Mouse (Mus musculus): Measurements from ENCODE around the gene Fam57b.

Gene Fam57b

GRCm38 (mm10) chr7:126823940-126824339 is 26.5 kb downstream of the Fam57b start:
- in situ Hi-C loops (cut with MboI, MseI): no loop called here

DNA sequence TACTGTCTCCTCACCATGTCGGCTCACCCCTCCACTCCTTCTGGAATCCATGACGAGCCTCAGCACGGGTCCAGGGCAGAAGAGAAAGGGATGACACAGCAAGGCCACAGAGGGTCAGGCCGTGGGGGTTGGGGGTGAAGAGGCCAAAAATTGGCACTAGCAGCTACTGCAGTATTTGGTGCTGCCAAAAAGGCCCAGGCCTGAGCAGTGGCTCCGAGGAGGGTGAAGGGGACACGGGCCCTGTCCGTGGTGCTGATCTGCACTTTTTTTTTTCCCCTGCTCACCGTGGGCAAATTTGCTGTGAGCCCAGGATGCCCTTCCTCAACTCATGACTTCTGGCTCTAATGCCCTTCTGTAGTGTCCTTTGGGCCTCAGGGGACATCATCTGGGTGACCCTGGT is 27.9 kb downstream of the Fam57b start:
- in situ Hi-C loops (cut with MboI, MseI): loop anchor here (25.0 kb wide), 1 partner anchor 137 kb away; the partner anchor contains the start of gene Sez6l2

GRCm38 (mm10) chr7:126825952-126826351 is 28.5 kb downstream of the Fam57b start:
- in situ Hi-C loops (cut with MboI, MseI): loop anchor here (25.0 kb wide), 1 partner anchor 136 kb away; the partner anchor contains the start of gene Sez6l2

DNA sequence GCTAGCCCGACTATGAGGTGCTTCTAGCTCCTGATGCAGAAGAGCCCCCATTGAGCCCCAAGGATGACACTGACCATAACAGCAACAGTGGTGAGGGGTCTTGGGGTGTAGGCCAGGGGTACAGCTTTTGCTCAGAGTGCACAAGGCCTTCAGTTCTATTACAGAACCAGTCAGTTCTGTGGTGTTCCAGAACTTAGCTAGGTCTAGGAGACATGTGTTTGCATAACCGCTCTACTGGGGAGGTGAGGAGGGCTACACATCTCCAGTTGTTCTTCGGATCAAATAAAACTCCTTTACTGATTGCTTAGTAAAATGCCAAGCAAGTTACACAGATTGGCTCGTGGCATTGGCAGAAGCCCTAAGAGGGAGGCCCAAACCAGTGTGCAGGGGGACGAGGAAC is 34.1 kb downstream of the Fam57b start, which contains the start of gene 4930451I11Rik:
Gene 4930451I11Rik (minus strand): TSS at position 101 of the 400 bp plus-strand sequence.
- in situ Hi-C loops (cut with MboI, MseI): loop anchor here (25.0 kb wide), 1 partner anchor 131 kb away; the partner anchor contains the start of gene Sez6l2

GRCm38 (mm10) chr7:126832036-126832598 is 34.6 kb downstream of the Fam57b start:
- in situ Hi-C loops (cut with MboI, MseI): loop anchor here (25.0 kb wide), 1 partner anchor 130 kb away; the partner anchor contains the start of gene Sez6l2

DNA sequence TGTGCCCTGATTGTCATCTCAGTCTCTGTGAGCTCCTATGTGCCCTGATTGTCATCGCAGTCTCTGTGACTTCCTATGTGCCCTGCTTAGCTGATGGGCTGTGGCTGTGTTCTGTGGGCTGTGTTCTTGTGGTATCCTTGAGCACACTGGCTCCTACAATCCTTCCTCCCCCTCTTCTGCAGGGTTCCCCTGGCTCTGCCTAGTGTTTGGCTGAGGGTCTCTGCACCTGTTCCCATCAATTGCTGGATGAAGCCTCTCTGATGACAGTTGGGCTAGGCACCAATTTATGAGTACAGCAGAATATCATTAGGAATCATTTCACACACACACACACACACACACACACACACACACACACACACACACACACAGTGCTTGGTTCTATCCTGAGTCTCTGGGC is 35.8 kb downstream of the Fam57b start:
- in situ Hi-C loops (cut with MboI, MseI): loop anchor here (25.0 kb wide), 1 partner anchor 129 kb away; the partner anchor contains the start of gene Sez6l2

- in situ Hi-C loops (cut with MboI, MseI): loop anchor here (25.0 kb wide), 1 partner anchor 119 kb away; the partner anchor contains the start of gene Sez6l2
Measured at GRCm38 (mm10) chr7:126843276-126843675, 45.8 kb downstream of the Fam57b start.

- in situ Hi-C loops (cut with MboI, MseI): loop anchor here (25.0 kb wide), 1 partner anchor 117 kb away; the partner anchor contains the start of gene Sez6l2
Measured at GRCm38 (mm10) chr7:126845516-126845915, 48.0 kb downstream of the Fam57b start.

GRCm38 (mm10) chr7:126847116-126847420 is 49.6 kb downstream of the Fam57b start, which contains the start of gene Doc2a:
Gene Doc2a (plus strand): TSS chr7:126847416.
- in situ Hi-C loops (cut with MboI, MseI): loop anchor here (25.0 kb wide), 1 partner anchor 115 kb away; the partner anchor contains the start of gene Sez6l2

- in situ Hi-C loops (cut with MboI, MseI): loop anchor here (25.0 kb wide), 1 partner anchor 115 kb away; the partner anchor contains the start of gene Sez6l2
Measured at GRCm38 (mm10) chr7:126847421-126848398, 50.2 kb downstream of the Fam57b start.

GRCm38 (mm10) chr7:126848794-126849193 is 51.3 kb downstream of the Fam57b start:
- in situ Hi-C loops (cut with MboI, MseI): loop anchor here (25.0 kb wide), 1 partner anchor 114 kb away; the partner anchor contains the start of gene Sez6l2

- in situ Hi-C loops (cut with MboI, MseI): no loop called here
Measured at GRCm38 (mm10) chr7:126850161-126850560, 52.7 kb downstream of the Fam57b start.

DNA sequence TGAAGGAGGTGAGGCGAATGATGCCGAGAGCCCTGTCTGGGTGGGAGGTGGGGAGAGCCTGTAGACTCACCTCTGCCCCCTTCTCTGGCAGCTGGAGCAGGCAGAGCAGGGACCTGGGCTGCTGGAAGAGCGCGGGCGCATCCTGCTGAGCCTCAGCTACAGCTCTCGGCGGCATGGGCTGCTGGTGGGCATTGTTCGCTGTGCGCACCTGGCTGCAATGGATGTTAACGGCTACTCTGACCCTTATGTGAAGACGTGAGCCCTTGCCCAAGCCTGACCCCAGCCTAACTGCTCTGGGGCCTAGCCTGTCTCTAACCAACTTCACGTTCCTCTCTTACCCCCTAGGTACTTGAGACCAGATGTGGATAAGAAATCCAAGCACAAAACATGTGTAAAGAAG is 53.7 kb downstream of the Fam57b start:
- in situ Hi-C loops (cut with MboI, MseI): no loop called here

GRCm38 (mm10) chr7:126853454-126853853 is 56.0 kb downstream of the Fam57b start:
- in situ Hi-C loops (cut with MboI, MseI): no loop called here

- in situ Hi-C loops (cut with MboI, MseI): no loop called here
Measured at GRCm38 (mm10) chr7:126855641-126856040, 58.2 kb downstream of the Fam57b start.

DNA sequence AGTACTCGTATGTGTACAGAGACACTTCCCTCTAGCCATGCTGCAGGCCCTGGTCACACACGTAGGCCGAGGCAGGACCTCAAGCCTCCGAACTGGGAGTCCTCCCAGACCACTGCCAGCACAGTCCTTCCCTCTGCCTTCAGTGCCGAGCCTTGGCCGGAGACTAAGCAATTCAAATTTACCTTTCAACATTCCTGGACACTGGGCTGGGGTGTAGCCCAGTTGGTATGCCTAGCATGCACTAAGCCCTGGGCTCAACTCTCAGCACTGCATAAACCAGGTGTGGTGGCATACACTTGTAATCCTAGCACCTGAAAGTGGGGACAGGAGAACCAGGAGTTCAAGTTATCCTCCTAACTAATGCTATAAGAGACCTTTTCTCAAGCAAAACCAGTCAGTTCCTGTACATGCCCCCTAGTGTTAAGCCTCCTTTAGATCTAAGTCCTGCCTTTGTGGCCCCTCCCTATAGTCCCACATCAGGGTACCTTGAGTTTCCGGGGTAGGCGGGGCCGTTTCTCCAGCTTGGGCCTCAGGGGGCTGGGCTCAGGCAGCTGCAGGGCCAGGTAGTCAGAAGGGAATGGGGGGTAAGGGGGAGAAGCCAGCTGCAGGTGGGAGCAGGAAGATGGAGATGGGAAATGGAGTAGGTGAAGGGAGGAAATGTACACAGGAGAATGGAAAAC is 59.4 kb downstream of the Fam57b start:
- in situ Hi-C loops (cut with MboI, MseI): no loop called here

DNA sequence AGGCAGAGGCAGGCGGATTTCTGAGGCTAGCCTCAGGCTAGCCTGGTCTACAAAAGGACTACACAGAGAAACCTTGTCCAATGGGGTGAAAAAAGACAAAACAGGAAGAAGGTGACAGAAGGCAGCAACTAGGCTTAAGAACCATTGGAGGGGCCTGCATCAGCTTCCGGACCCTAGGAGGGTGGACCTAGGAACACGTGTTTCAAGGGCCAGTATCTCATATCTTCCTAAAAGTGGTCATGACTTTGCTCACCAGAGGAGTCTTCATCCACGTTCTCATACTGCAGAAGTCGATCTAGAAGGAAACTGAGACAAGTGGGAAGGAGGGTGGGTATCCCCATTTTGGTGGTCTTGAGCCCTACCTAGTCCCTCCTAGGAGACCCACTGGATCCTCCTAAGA is 63.5 kb downstream of the Fam57b start:
- in situ Hi-C loops (cut with MboI, MseI): loop anchor here (10.0 kb wide), 1 partner anchor 564 kb away; the partner anchor contains the start of gene Zfp688

DNA sequence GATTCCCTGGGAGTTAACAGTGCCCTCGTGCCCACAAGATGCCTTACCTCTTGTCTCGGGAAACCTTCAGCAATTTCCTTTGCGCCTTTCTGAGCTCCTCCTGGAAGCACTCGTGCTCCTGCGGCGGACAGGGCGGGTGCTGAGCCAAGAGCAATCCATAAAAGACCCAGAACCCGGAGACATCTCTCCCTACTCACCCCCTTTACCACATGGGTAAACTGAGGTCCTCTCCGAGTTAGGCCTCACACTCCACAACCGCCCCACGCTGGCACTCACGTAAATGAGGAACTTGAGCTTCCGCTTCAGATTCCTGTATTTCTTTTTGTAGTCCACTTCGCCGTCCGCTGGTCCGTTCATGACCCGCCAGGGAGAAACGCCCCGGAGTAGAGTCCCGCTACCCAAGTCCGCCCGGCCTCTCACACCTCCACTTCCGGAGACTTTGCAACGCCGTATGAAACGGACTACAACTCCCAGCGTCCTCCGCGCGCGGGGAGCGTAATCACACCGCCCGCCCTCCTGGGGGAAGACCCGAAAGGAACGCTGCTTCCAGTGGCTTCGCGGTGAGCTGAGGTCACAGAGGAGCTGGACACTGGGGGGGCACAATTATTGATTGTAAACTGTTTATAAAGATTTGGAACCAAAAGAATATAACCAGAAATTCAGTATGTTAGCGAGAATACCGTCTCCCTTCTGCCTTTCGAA is 64.1 kb downstream of the Fam57b start, which contains the start of gene Hirip3:
Gene Hirip3 (plus strand): TSS at position 544 of the 702 bp plus-strand sequence.
- in situ Hi-C loops (cut with MboI, MseI): loop anchor here (10.0 kb wide), 1 partner anchor 563 kb away; the partner anchor contains the start of gene Zfp688

DNA sequence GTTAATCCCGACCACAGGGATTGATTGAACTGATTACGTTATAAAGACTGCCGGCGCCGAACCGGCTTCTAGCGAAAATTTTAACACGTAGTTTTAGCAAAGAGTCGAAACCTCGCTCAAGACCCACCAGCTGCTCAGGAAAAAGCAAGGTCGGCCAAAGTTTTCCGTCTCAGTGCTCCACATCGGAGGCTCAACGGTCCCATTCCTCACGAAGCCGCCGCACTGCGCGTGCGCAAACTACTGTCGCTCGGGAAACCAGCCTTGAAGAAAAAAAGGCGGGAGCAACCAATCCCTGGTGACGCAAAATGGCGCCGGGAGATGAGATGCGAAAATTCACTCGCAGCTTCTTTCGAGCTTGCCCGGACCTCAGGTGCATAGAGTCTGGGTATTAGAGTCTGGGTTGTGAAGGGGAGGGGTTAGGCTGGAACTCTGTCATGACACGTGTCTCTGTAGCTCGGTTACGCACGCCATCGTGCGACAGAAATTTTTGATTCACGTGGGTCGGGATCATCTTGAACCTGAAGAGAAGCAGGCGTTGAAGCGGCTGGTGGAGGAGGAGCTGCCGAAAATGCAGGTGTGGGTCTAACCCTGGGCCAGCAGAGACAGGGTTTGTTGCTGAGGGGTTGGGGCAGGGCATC is 64.8 kb downstream of the Fam57b start, which contains the start of gene Ino80e:
Gene Ino80e (minus strand): TSS at position 231 of the 638 bp plus-strand sequence.
- in situ Hi-C loops (cut with MboI, MseI): loop anchor here (10.0 kb wide), 1 partner anchor 563 kb away; the partner anchor contains the start of gene Zfp688

DNA sequence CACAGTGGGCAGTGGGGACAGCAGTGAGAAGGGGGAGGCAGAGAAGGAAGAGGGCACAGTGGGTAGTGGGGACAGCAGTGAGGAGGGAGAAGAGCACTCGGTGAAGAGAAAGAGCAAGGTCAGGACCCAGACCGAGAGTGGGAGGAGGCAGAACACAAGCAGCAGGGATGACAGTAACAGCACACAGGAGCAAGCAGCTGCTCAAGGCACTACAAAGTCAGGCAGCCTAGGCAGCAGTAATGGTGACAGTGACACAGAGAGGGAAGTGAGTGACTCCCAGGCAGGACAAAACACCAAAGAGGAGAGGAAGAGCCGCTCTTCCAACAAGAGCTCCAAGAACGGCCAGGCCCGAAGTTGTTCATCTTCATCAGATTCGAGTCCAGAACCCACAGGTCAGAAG is 66.3 kb downstream of the Fam57b start:
- in situ Hi-C loops (cut with MboI, MseI): loop anchor here (10.0 kb wide), 1 partner anchor 561 kb away; the partner anchor contains the start of gene Zfp688

Measured in T-helper 1 cell (primary cell).